Mouse (Mus musculus): ENCODE data around the gene Zfp599. TPM values are rescaled to one million over a fixed set of nuclear protein-coding genes. Genes with fewer than 3 reads are reported as not detected.

The Zfp599 gene
- polyA plus RNA-seq, 1 experiment from 2014 or later: 4.8 TPM

GRCm38 (mm10) chr9:22216705-22217104 lies 43.0 kb downstream of the Zfp599 start:
- no peaks in the 10 kb centered on the region for H3K4me1 ChIP-seq
- no peak overlapping the region for H3K4me2 ChIP-seq
- H3K27ac ChIP-seq: no peak overlapping the region
- no peak overlapping the region for H3K4me3 ChIP-seq
- H3K9me3 ChIP-seq: no peaks in the 10 kb centered on the region
- no peak overlapping the region for H3K9ac ChIP-seq
- H3K36me3 ChIP-seq: no peaks in the 10 kb centered on the region
- H3K27me3 ChIP-seq: no peaks in the 10 kb centered on the region
- ATAC-seq (ENCODE audit: insufficient number of reproducible peaks, low FRiP score, low TSS enrichment, low read depth): no peak
- 44% methylated on average over 3 of the region's 3 CpGs for WGBS

- Histone ChIP-seq H3K4me1 (no peaks in the 10 kb centered on the region), H3K27me3 (no peaks in the 10 kb centered on the region), H3K36me3 (no peaks in the 10 kb centered on the region), H3K4me3 (no peak overlapping the region), H3K9me3 (no peaks in the 10 kb centered on the region), H3K4me2 (no peak overlapping the region), H3K27ac (no peak overlapping the region), H3K9ac (no peak overlapping the region)
- 71% methylated on average over 2 of the region's 2 CpGs for WGBS
- ATAC-seq (ENCODE audit: insufficient number of reproducible peaks, low FRiP score, low TSS enrichment, low read depth): no peak
These were observed 45.1 kb downstream of the Zfp599 start for GRCm38 (mm10) chr9:22214549-22214948.

DNA sequence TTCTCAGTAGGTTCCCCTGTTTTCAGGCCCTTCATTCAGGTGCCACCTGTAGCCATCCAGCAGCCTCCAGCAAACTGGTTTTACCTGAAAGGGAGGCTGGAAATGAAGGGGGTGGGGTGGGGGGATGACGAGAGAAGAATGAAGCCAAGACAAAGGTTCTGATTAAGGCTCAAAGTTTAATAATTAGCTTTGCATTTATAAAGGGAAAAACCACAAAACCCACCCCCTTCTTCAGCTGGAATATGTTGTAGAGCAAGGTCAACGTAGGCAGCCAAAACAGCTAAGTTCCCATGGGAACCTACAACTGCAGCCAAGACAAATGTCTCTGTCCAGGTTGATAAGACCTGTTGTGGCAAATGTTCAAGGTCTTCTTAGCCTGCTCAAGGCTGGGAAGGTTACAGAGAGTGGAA lies 45.9 kb downstream of the Zfp599 start:
- no peaks in the 10 kb centered on the region for H3K9me3 ChIP-seq
- H3K4me2 ChIP-seq: no peak overlapping the region
- no peaks in the 10 kb centered on the region for H3K4me1 ChIP-seq
- H3K9ac ChIP-seq: no peak overlapping the region
- H3K27me3 ChIP-seq: no peaks in the 10 kb centered on the region
- H3K27ac ChIP-seq: no peak overlapping the region
- no peak for ATAC-seq (ENCODE audit: insufficient number of reproducible peaks, low FRiP score, low TSS enrichment, low read depth)
- H3K4me3 ChIP-seq: no peak overlapping the region
- 54% methylated on average over 2 of the region's 2 CpGs for WGBS
- no peaks in the 10 kb centered on the region for H3K36me3 ChIP-seq

Other genes with a start within 250 kb of the Zfp599 start
- gene Elavl3, start 207.9 kb downstream of the Zfp599 start, polyA plus RNA-seq (2015; fragmentation: Nextera tagmentation; extraction: Ambion mirVana): 0.05 and 0.10 TPM in 2 replicates
- not detected in 2 replicates for gene Gm49318, start 188.6 kb downstream of the Zfp599 start, polyA plus RNA-seq (2015; fragmentation: Nextera tagmentation; extraction: Ambion mirVana)
- gene Zfp653, start 188.5 kb downstream of the Zfp599 start, polyA plus RNA-seq (2015; fragmentation: Nextera tagmentation; extraction: Ambion mirVana): 9.6 and 10.9 TPM in 2 replicates
- gene Ecsit, start 174.5 kb downstream of the Zfp599 start, polyA plus RNA-seq (2015; fragmentation: Nextera tagmentation; extraction: Ambion mirVana): 38.4 and 39.6 TPM in 2 replicates
- gene Cnn1, start 160.7 kb downstream of the Zfp599 start, polyA plus RNA-seq (2015; fragmentation: Nextera tagmentation; extraction: Ambion mirVana): 3.1 and 4.2 TPM in 2 replicates
- gene Elof1, start 142.7 kb downstream of the Zfp599 start, polyA plus RNA-seq (2015; fragmentation: Nextera tagmentation; extraction: Ambion mirVana): 164 and 173 TPM in 2 replicates
- 31.2 and 46.5 TPM in 2 replicates for gene Acp5, start 124.2 kb downstream of the Zfp599 start, polyA plus RNA-seq (2015; fragmentation: Nextera tagmentation; extraction: Ambion mirVana)
- gene Pigyl, start 103.0 kb downstream of the Zfp599 start, polyA plus RNA-seq (2015; fragmentation: Nextera tagmentation; extraction: Ambion mirVana): 69.3 and 78.2 TPM in 2 replicates
- 0.19 and 0.26 TPM in 2 replicates for gene Zfp872, start 71.8 kb downstream of the Zfp599 start, polyA plus RNA-seq (2015; fragmentation: Nextera tagmentation; extraction: Ambion mirVana)
- 16.5 and 17.7 TPM in 2 replicates for gene Zfp809, start 34.2 kb downstream of the Zfp599 start, polyA plus RNA-seq (2015; fragmentation: Nextera tagmentation; extraction: Ambion mirVana)
- 17.2 and 17.5 TPM in 2 replicates for gene Zfp810, start 47.8 kb upstream of the Zfp599 start, polyA plus RNA-seq (2015; fragmentation: Nextera tagmentation; extraction: Ambion mirVana)
- 35.4 and 38.1 TPM in 2 replicates for gene Anln, start 129.3 kb upstream of the Zfp599 start, polyA plus RNA-seq (2015; fragmentation: Nextera tagmentation; extraction: Ambion mirVana)
- gene 9530077C05Rik, start 151.6 kb upstream of the Zfp599 start, polyA plus RNA-seq (2015; fragmentation: Nextera tagmentation; extraction: Ambion mirVana): 5.6 TPM in 2 replicates
- gene Gm17545, start 194.4 kb upstream of the Zfp599 start, polyA plus RNA-seq (2015; fragmentation: Nextera tagmentation; extraction: Ambion mirVana): not detected in 2 replicates
- 50.2 and 63.0 TPM in 2 replicates for gene Rp9, start 209.8 kb upstream of the Zfp599 start, polyA plus RNA-seq (2015; fragmentation: Nextera tagmentation; extraction: Ambion mirVana)
- gene Bbs9, start 215.8 kb upstream of the Zfp599 start, polyA plus RNA-seq (2015; fragmentation: Nextera tagmentation; extraction: Ambion mirVana): 13.0 TPM in 2 replicates